Comparison of ENCODE assay signal across 27 mouse cellular contexts in the genomic region with DNA sequence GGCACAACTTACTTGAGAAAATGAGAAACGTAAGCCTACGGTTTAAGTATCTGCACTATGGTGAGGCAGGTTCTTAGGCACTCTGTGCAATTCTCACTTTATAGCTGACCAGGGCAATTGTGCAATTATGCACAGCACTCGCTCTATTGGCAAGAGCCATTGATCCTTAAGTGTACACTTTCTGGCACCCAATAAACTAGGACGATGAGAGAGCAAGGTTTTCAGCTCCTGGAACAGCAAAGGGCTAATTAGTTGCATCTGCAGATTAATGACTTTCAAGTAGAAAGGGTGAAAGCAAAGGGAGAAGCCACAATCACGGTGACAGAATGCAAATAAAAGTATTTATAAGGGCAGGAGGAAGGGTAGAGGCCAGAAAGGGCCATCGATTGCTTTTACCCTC.
DNase-seq lines count a peak whose midpoint lies in the region; ATAC-seq lines count a peak whose summit lies in the region.
"Had no signal": no experiment of that assay in that cellular context is flagged by ENCODE, and none has a peak within 500 bp of the region (broad histone marks: within the 10 kb centered on the region; RNA-seq: fewer than 3 reads in every experiment).

No protein-coding gene starts in this region.

- no peaks in the 10 kb centered on the region for H3K27me3 ChIP-seq in hindbrain, embryonic 11.5 days (ENCODE audit: control insufficient read depth, insufficient read depth, low read length)
- H3K27me3 ChIP-seq in hindbrain, embryonic 16.5 days (replicated peaks; ENCODE audit: control insufficient read depth, insufficient read depth, low read length), result no peaks in the 10 kb centered on the region
- no peaks in the 10 kb centered on the region for H3K27me3 ChIP-seq in neural tube, embryonic 13.5 days
- no peaks in the 10 kb centered on the region for H3K27me3 ChIP-seq in neural tube, embryonic 15.5 days (replicated peaks)
- H3K27me3 ChIP-seq in limb, embryonic 11.5 days (ENCODE audit: control insufficient read depth, insufficient read depth, low read length), result no peaks in the 10 kb centered on the region
- H3K27me3 ChIP-seq: CH12.LX; embryonic facial prominence, embryonic 13.5 days; forebrain, embryonic 13.5 days; hindbrain, embryonic 13.5 days; Patski had no signal

- no peak overlapping the region for H3K27ac ChIP-seq in hindbrain, embryonic 11.5 days (ENCODE audit: low read depth, low read length)
- no peak overlapping the region for H3K27ac ChIP-seq in hindbrain, embryonic 16.5 days (ENCODE audit: low read depth, low read length)
- H3K27ac ChIP-seq in neural tube, embryonic 13.5 days (replicated peaks), result no peak overlapping the region
- no peak overlapping the region for H3K27ac ChIP-seq in neural tube, embryonic 15.5 days (replicated peaks)
- no peak overlapping the region for H3K27ac ChIP-seq in limb, embryonic 11.5 days (replicated peaks; ENCODE audit: low read depth, low read length)
- H3K27ac ChIP-seq: embryonic facial prominence, embryonic 10.5 days; embryonic facial prominence, embryonic 13.5 days; forebrain, embryonic 10.5 days; forebrain, embryonic 13.5 days; gastrocnemius, adult 2 months; hindbrain, embryonic 13.5 days; hindbrain, postnatal 0 days had no signal

- H3K4me2 ChIP-seq in hindbrain, embryonic 11.5 days (replicated peaks; ENCODE audit: low read depth, low read length), result no peak overlapping the region
- no peak overlapping the region for H3K4me2 ChIP-seq in hindbrain, embryonic 16.5 days (ENCODE audit: low read length)
- no peak overlapping the region for H3K4me2 ChIP-seq in neural tube, embryonic 13.5 days
- H3K4me2 ChIP-seq in neural tube, embryonic 15.5 days, result no peak overlapping the region
- no peak overlapping the region for H3K4me2 ChIP-seq in limb, embryonic 11.5 days (ENCODE audit: low read depth, severe bottlenecking)
- H3K4me2 ChIP-seq: embryonic facial prominence, embryonic 13.5 days; forebrain, embryonic 13.5 days; heart, embryonic 11.5 days; hindbrain, embryonic 13.5 days had no signal

- 59% methylated on average over 6 of the region's 6 CpGs for WGBS in hindbrain, embryonic 11.5 days
- 52% methylated on average over 6 of the region's 6 CpGs for WGBS in hindbrain, embryonic 16.5 days
- 11% methylated on average over 6 of the region's 6 CpGs for WGBS in neural tube, embryonic 13.5 days
- WGBS in neural tube, embryonic 15.5 days, result 10% methylated on average over 6 of the region's 6 CpGs
- 6% methylated on average over 6 of the region's 6 CpGs for WGBS in limb, embryonic 11.5 days

- ATAC-seq in hindbrain, embryonic 11.5 days (ENCODE audit: low FRiP score), result 0 out of 2 replicates have a peak, but pooled peaks have one; percentile 25
- no peak for ATAC-seq in hindbrain, embryonic 16.5 days
- peak; percentile 23; the same call in 1 of the 2 replicates for ATAC-seq in neural tube, embryonic 13.5 days (ENCODE audit: low read depth)
- ATAC-seq in neural tube, embryonic 15.5 days (ENCODE audit: low FRiP score), result no peak
- ATAC-seq in limb, embryonic 11.5 days (ENCODE audit: insufficient number of reproducible peaks, low FRiP score, low TSS enrichment, low read depth), result no peak
- ATAC-seq: forebrain, embryonic 13.5 days; forebrain, embryonic 16.5 days; hindbrain, postnatal 0 days; Patski had no signal

- no peak overlapping the region for H3K9ac ChIP-seq in hindbrain, embryonic 11.5 days (ENCODE audit: low read depth, low read length)
- no peak overlapping the region for H3K9ac ChIP-seq in hindbrain, embryonic 16.5 days (ENCODE audit: low read depth, low read length)
- H3K9ac ChIP-seq in neural tube, embryonic 13.5 days, result no peak overlapping the region
- H3K9ac ChIP-seq in neural tube, embryonic 15.5 days (replicated peaks), result no peak overlapping the region
- H3K9ac ChIP-seq in limb, embryonic 11.5 days (ENCODE audit: low read length), result no peak overlapping the region
- H3K9ac ChIP-seq: embryonic facial prominence, embryonic 13.5 days; forebrain, embryonic 13.5 days; hindbrain, embryonic 13.5 days had no signal

- no peaks in the 10 kb centered on the region for H3K4me1 ChIP-seq in hindbrain, embryonic 11.5 days (replicated peaks; ENCODE audit: control insufficient read depth, insufficient read depth, low read length)
- no peaks in the 10 kb centered on the region for H3K4me1 ChIP-seq in hindbrain, embryonic 16.5 days (ENCODE audit: control insufficient read depth, insufficient read depth, low read depth, low read length)
- H3K4me1 ChIP-seq in neural tube, embryonic 13.5 days (replicated peaks), result peaks cover 4% of the 10 kb centered on the region; the same call in 1 of the 2 replicates
- no peaks in the 10 kb centered on the region for H3K4me1 ChIP-seq in neural tube, embryonic 15.5 days
- H3K4me1 ChIP-seq in limb, embryonic 11.5 days (ENCODE audit: control insufficient read depth, insufficient read depth, low read length), result peaks cover 3% of the 10 kb centered on the region; the same call in 1 of the 2 replicates
- H3K4me1 ChIP-seq: embryonic facial prominence, embryonic 10.5 days; embryonic facial prominence, embryonic 13.5 days; forebrain, embryonic 10.5 days; forebrain, embryonic 13.5 days; hindbrain, embryonic 13.5 days had no signal

- no peak overlapping the region for H3K4me3 ChIP-seq in hindbrain, embryonic 11.5 days (ENCODE audit: low read depth, low read length)
- no peak overlapping the region for H3K4me3 ChIP-seq in hindbrain, embryonic 16.5 days (ENCODE audit: low read length)
- H3K4me3 ChIP-seq in neural tube, embryonic 13.5 days, result no peak overlapping the region
- H3K4me3 ChIP-seq in neural tube, embryonic 15.5 days (replicated peaks), result no peak overlapping the region
- no peak overlapping the region for H3K4me3 ChIP-seq in limb, embryonic 11.5 days (ENCODE audit: low read depth, low read length)
- H3K4me3 ChIP-seq: embryonic facial prominence, embryonic 10.5 days; embryonic facial prominence, embryonic 13.5 days; erythroblast, embryonic 14.5 days; forebrain, embryonic 10.5 days; forebrain, embryonic 13.5 days; gastrocnemius, adult 2 months; hindbrain, embryonic 13.5 days had no signal

- DNase-seq in hindbrain, embryonic 11.5 days (ENCODE audit: low spot score), result no peak
- peak; percentile 28 for DNase-seq in limb, embryonic 11.5 days (ENCODE audit: low spot score)
- DNase-seq in layer of hippocampus, postnatal 25 days (ENCODE audit: extremely low spot score in 1 of 2, low spot score in 1 of 2), result no peak
- DNase-seq: adrenal gland, postnatal 10 days; adrenal gland, postnatal 36 days; B cell, adult 2 months; cerebellum, adult 18-20 months; cerebellum, adult 9-10 months; cerebellum, postnatal 14 days; gastrocnemius, adult 2 months; gastrocnemius, postnatal 14 days; heart, adult 11 months had no signal

- no peaks in the 10 kb centered on the region for H3K36me3 ChIP-seq in hindbrain, embryonic 11.5 days (ENCODE audit: control insufficient read depth, insufficient read depth, low read length)
- no peaks in the 10 kb centered on the region for H3K36me3 ChIP-seq in hindbrain, embryonic 16.5 days (ENCODE audit: control insufficient read depth, insufficient read depth, low read length)
- no peaks in the 10 kb centered on the region for H3K36me3 ChIP-seq in neural tube, embryonic 13.5 days
- H3K36me3 ChIP-seq in neural tube, embryonic 15.5 days, result no peaks in the 10 kb centered on the region
- no peaks in the 10 kb centered on the region for H3K36me3 ChIP-seq in limb, embryonic 11.5 days (ENCODE audit: control insufficient read depth, insufficient read depth, low read length)
- H3K36me3 ChIP-seq: embryonic facial prominence, embryonic 10.5 days; embryonic facial prominence, embryonic 13.5 days; forebrain, embryonic 10.5 days; G1E; hindbrain, embryonic 13.5 days had no signal

- no peaks in the 10 kb centered on the region for H3K9me3 ChIP-seq in hindbrain, embryonic 11.5 days (ENCODE audit: control insufficient read depth, low read length)
- no peaks in the 10 kb centered on the region for H3K9me3 ChIP-seq in hindbrain, embryonic 16.5 days (ENCODE audit: control insufficient read depth, low read length)
- H3K9me3 ChIP-seq in neural tube, embryonic 13.5 days, result no peaks in the 10 kb centered on the region
- H3K9me3 ChIP-seq in neural tube, embryonic 15.5 days (replicated peaks), result no peaks in the 10 kb centered on the region
- H3K9me3 ChIP-seq in limb, embryonic 11.5 days (ENCODE audit: control insufficient read depth, low read length), result no peaks in the 10 kb centered on the region
- H3K9me3 ChIP-seq: embryonic facial prominence, embryonic 10.5 days; embryonic facial prominence, embryonic 13.5 days; forebrain, embryonic 10.5 days; forebrain, embryonic 13.5 days; G1E; hindbrain, embryonic 13.5 days had no signal

Comparison
In these comparisons a context has a peak if more than half of its experiments do, and no peak if none do; other contexts are left out.
1. ATAC-seq: peak in hindbrain, embryonic 11.5 days (single experiment) and neural tube, embryonic 13.5 days (single experiment); none in hindbrain, embryonic 16.5 days (single experiment), neural tube, embryonic 15.5 days (single experiment) and limb, embryonic 11.5 days (single experiment).